Mouse (Mus musculus) midbrain, embryonic 12.5 days (tissue): ENCODE data around the gene Them4. TPM values are rescaled to one million over a fixed set of nuclear protein-coding genes. Genes with fewer than 3 reads are reported as not detected.
A peak's percentile ranks its signal among the peaks of the same experiment; 100 is the strongest.
"Not testable (repeated sequence)": the region's sequence is repeated elsewhere in the genome, so short reads cannot be mapped to it uniquely, and the experiment has no call there.

Experiments used
- ATAC-seq: fragments of 200-750 bp; cut with Nextera tagmentation; 2 replicates; pipeline ENCODE4 v1.8.0; 2017; ENCODE audit warnings: low read depth, moderate TSS enrichment, moderate library complexity; ENCODE audit not compliant: low FRiP score
- H3K27ac ChIP-seq: fragments of 300-500 bp; sonication (generic); replicated peaks from 2 replicates; pipeline ENCODE4 v1.5.1; 2016; ENCODE audit warnings: mild to moderate bottlenecking
- H3K27me3 ChIP-seq: fragments of 300-500 bp; sonication (generic); 2 replicates; pipeline ENCODE4 v1.6.1; 2016; ENCODE audit warnings: mild to moderate bottlenecking
- H3K36me3 ChIP-seq: fragments of 300-500 bp; sonication (generic); 2 replicates; pipeline ENCODE4 v1.6.1; 2016
- H3K4me1 ChIP-seq: fragments of 300-500 bp; sonication (generic); 2 replicates; pipeline ENCODE4 v1.6.1; 2016
- H3K4me2 ChIP-seq: fragments of 300-500 bp; sonication (generic); replicated peaks from 2 replicates; pipeline ENCODE4 v1.6.1; 2016; ENCODE audit warnings: mild to moderate bottlenecking, moderate library complexity
- H3K4me3 ChIP-seq: fragments of 300-500 bp; sonication (generic); 2 replicates; pipeline ENCODE4 v1.5.1; 2016; ENCODE audit warnings: mild to moderate bottlenecking
- H3K9ac ChIP-seq: fragments of 300-500 bp; sonication (generic); replicated peaks from 2 replicates; pipeline ENCODE4 v1.6.1; 2016; ENCODE audit warnings: mild to moderate bottlenecking, moderate library complexity
- H3K9me3 ChIP-seq: fragments of 300-500 bp; sonication (generic); 2 replicates; pipeline ENCODE4 v1.6.1; 2016; ENCODE audit warnings: mild to moderate bottlenecking
- WGBS: fragments of 180-500 bp; shearing (Covaris S2); methylation state at CpG from one replicate; pipeline ENCODE4 v1.1.7; 2016; 5-methylcytosine and 5-hydroxymethylcytosine counted together
- polyA plus RNA-seq: library from polyadenylated mRNA; unstranded; fragments of >200 nt; fragmentation: Nextera tagmentation; extraction: Ambion mirVana; gene quantifications from 2 replicates; pipeline ENCODE4 v1.2.1, GENCODE M21; 2016

Them4 gene
- polyA plus RNA-seq = 12.8 and 13.3 TPM in 2 replicates

DNA sequence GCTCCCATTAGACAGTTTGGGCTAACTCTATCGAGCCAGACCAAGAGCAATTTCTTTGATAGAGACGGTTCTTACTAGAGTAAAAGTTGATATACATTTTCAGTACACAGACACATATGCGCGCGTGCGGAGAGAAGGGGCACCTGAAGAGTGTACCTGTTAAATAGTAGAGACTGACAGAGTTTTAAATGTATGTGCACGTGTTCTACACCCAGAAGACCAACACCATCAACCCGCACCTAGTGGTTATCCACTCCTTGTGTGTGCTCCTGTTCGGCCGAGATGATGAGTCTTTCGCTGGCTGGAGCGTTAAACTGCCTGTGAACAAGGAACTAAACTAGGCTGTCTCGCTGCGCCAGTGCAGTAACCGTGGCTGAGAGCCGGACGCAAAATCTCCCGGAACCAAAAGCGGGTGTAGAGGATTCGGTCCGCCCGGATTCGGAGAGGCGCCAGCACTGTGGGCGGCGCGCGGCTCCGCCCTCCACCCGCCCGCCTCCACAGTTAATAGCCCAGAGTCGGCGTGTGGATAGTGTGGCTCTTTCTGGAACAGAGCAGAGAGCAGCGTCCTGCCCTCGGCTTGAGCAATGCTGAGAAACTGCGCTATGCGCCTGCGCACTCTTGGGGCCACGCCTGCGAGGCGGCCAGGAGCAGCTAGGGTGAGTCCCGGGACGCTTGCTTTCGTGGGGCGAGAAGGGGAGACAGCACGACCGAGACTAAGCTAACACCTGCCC is at the start of gene Them4:
Gene Them4 (plus strand): TSS at position 457 of the 731 bp plus-strand sequence.
- Histone ChIP-seq H3K36me3 (no peaks in the 10 kb centered on the region), H3K4me1 (peaks cover 13% of the 10 kb centered on the region), H3K4me2 (peak within 1 kb of the TSS; percentile 72), H3K9me3 (no peaks in the 10 kb centered on the region), H3K9ac (peak within 1 kb of the TSS; percentile 75), H3K4me3 (peak within 1 kb of the TSS; percentile 60), H3K27me3 (no peaks in the 10 kb centered on the region; the same call in 1 of the 2 replicates), H3K27ac (peak within 1 kb of the TSS; percentile 77)
- peak; percentile 98 for ATAC-seq
- 1% methylated on average over 47 of the region's 47 CpGs for WGBS

- Histone ChIP-seq H3K9ac (no peak overlapping the region), H3K9me3 (no peaks in the 10 kb centered on the region), H3K4me3 (no peak overlapping the region), H3K4me1 (no peaks in the 10 kb centered on the region), H3K27me3 (no peaks in the 10 kb centered on the region), H3K4me2 (no peak overlapping the region), H3K27ac (no peak overlapping the region), H3K36me3 (no peaks in the 10 kb centered on the region)
- peak; percentile 70 for ATAC-seq
- WGBS = 48% methylated on average over 6 of the region's 6 CpGs
Measured at GRCm38 (mm10) chr3:94260598-94260997, 49.3 kb upstream of the Them4 start.

- H3K4me2 ChIP-seq, H3K9me3 ChIP-seq, H3K36me3 ChIP-seq, H3K27ac ChIP-seq, H3K4me1 ChIP-seq, ATAC-seq, H3K9ac ChIP-seq, H3K4me3 ChIP-seq, H3K27me3 ChIP-seq: not testable (repeated sequence)
- WGBS = 94% methylated on average over 1 of the region's 1 CpGs
Measured at GRCm38 (mm10) chr3:94263736-94264135, 46.2 kb upstream of the Them4 start, which contains the start of gene Gm4778. Gene Gm4778, plus strand, starts transcription at chr3:94264036.

- no peaks in the 10 kb centered on the region for H3K36me3 ChIP-seq
- 91% methylated on average over 11 of the region's 11 CpGs for WGBS
- H3K4me2 ChIP-seq = no peak overlapping the region
- no peaks in the 10 kb centered on the region for H3K9me3 ChIP-seq
- H3K4me3 ChIP-seq = no peak overlapping the region
- H3K27me3 ChIP-seq = no peaks in the 10 kb centered on the region
- H3K27ac ChIP-seq = no peak overlapping the region
- no peaks in the 10 kb centered on the region for H3K4me1 ChIP-seq
- ATAC-seq = no peak
- H3K9ac ChIP-seq = no peak overlapping the region
Measured at GRCm38 (mm10) chr3:94275991-94276390, 33.9 kb upstream of the Them4 start.

DNA sequence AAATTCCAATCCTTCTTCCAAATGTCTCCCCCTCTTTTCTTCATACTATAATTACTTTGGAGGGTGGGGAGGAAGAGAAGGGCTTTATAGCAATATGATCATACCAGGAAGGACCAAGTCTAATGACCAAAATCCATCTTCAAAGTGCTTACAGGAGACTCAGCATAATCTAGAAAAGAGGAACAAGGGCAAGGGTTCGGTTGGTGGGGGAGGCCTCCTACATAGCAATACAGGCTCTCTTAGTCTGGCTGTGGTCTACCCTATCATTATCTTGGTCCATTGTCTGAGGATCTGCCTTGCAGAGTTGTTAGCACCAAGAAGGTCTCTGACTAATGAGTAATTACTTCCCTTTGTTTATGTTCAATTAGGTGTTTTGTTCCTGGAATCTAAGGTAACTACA is 4.4 kb upstream of the Them4 start:
- WGBS = 71% methylated on average over 1 of the region's 1 CpGs
- no peak overlapping the region for H3K4me3 ChIP-seq
- peaks cover 6% of the 10 kb centered on the region; the same call in 1 of the 2 replicates for H3K4me1 ChIP-seq

DNA sequence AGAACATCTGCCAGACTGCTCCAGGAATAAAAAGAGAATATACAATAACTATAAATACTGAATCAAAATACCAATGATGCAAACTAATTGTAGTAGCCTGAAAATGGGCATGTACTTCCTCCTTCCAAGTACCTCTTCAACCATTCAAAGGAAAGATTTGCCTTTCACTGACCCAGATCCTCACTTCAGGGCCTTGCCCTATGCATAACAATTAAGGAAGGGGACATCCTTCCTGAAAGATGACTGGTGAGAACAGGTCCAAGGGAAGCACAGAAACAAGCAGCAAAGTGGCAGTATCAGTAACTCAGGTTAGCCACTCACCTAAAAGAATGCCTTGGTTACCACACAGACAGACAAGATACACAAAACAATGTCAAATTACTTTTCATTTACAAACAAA is 2.9 kb upstream of the Them4 start:
- H3K27me3 ChIP-seq = no peaks in the 10 kb centered on the region; the same call in 1 of the 2 replicates
- no peak for ATAC-seq

More for the DNA sequence above, 4.4 kb upstream of the Them4 start:
- Histone ChIP-seq H3K9ac (no peak overlapping the region), H3K27ac (no peak overlapping the region), H3K36me3 (no peaks in the 10 kb centered on the region), H3K27me3 (no peaks in the 10 kb centered on the region; the same call in 1 of the 2 replicates), H3K9me3 (no peaks in the 10 kb centered on the region), H3K4me2 (no peak overlapping the region)
- no peak for ATAC-seq

GRCm38 (mm10) chr3:94310491-94310890 is 602 bp downstream of the Them4 start:
- Histone ChIP-seq H3K36me3 (no peaks in the 10 kb centered on the region), H3K9ac (peak overlapping the region; percentile 75), H3K4me1 (peaks cover 13% of the 10 kb centered on the region), H3K27me3 (no peaks in the 10 kb centered on the region; the same call in 1 of the 2 replicates), H3K27ac (peak overlapping the region; percentile 77), H3K4me2 (peak overlapping the region; percentile 72), H3K4me3 (peak overlapping the region; percentile 60), H3K9me3 (no peaks in the 10 kb centered on the region)
- ATAC-seq = no peak
- WGBS = 49% methylated on average over 7 of the region's 7 CpGs

More for the DNA sequence above, 2.9 kb upstream of the Them4 start:
- peaks cover 13% of the 10 kb centered on the region for H3K4me1 ChIP-seq
- H3K27ac ChIP-seq = no peak overlapping the region
- no peaks in the 10 kb centered on the region for H3K36me3 ChIP-seq
- no peak overlapping the region for H3K4me2 ChIP-seq
- H3K4me3 ChIP-seq = no peak overlapping the region
- H3K9ac ChIP-seq = no peak overlapping the region
- H3K9me3 ChIP-seq = no peaks in the 10 kb centered on the region

- WGBS = 82% methylated on average over 6 of the region's 6 CpGs
- Histone ChIP-seq H3K4me1 (peaks cover 13% of the 10 kb centered on the region), H3K9ac (peak overlapping the region; percentile 75), H3K4me3 (peak overlapping the region; percentile 60), H3K36me3 (no peaks in the 10 kb centered on the region), H3K4me2 (peak overlapping the region; percentile 72), H3K27me3 (no peaks in the 10 kb centered on the region; the same call in 1 of the 2 replicates), H3K9me3 (no peaks in the 10 kb centered on the region), H3K27ac (no peak overlapping the region)
- ATAC-seq = no peak
Measured at GRCm38 (mm10) chr3:94310911-94311310, 1.0 kb downstream of the Them4 start.

DNA sequence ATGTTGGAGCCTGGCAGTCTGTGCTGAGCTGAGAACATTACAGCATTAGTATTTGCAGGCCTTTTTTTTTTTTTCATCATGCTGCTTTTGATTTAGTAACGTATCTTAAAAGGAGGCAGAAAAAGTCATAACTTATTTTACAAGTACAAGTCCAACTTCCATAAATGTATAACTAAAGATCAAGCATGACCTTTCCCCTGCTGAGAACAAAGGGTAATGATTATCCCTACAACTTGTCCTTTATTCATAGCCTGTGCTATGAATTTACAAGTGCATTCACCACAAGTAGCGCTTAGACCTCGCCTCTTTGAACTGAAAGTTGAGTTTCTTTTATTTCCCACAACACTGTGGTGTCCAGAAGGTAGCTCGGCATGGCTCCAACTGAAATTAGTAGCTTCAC is 1.5 kb downstream of the Them4 start:
- Histone ChIP-seq H3K4me2 (no peak overlapping the region), H3K36me3 (no peaks in the 10 kb centered on the region), H3K27ac (no peak overlapping the region), H3K9ac (no peak overlapping the region), H3K27me3 (no peaks in the 10 kb centered on the region; the same call in 1 of the 2 replicates), H3K4me1 (peaks cover 13% of the 10 kb centered on the region), H3K9me3 (no peaks in the 10 kb centered on the region), H3K4me3 (no peak overlapping the region)
- ATAC-seq = no peak
- WGBS = 87% methylated on average over 4 of the region's 4 CpGs

DNA sequence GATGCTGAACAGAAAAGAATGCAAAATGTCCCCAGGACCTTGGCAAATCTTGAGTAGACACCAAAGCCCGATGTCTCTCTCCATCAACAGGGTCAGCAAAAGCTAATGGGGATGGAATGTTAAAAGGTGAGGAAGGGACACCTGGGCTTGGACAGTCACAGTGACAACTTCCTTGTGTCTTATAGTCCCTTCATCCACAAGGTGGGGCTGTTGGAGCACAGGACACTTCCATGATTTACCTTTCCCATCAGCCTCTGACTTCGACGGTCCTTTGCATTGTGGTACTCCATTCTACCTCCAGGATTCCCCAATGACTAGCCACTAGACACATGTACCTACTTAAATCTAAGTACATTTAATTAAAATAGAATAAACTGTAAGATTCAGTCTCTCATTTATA is 18.8 kb downstream of the Them4 start:
- Histone ChIP-seq H3K4me3 (no peak overlapping the region), H3K27me3 (no peaks in the 10 kb centered on the region), H3K36me3 (no peaks in the 10 kb centered on the region), H3K9ac (no peak overlapping the region), H3K9me3 (no peaks in the 10 kb centered on the region), H3K4me1 (no peaks in the 10 kb centered on the region), H3K27ac (no peak overlapping the region), H3K4me2 (no peak overlapping the region)
- 66% methylated on average over 3 of the region's 3 CpGs for WGBS
- no peak for ATAC-seq

DNA sequence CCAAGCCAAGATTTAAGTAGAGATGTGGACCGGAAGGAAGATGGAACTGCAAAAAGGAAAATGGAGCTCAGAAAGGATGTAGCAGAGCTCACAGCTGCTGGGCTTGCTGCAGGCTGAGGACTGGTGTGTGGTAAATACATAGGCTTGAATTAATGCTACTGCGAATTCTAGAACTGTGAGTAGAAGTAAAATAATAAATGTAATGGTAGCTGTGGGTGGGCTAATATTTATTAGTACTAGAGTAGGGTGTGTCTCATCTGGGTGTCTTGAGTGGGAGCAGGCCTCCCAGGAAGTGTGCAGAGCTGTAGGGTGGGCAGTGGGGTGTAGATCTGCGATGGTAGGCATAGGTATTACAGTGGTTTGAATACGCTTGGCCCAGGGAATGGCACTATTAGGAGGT is 24.6 kb downstream of the Them4 start:
- Histone ChIP-seq H3K27ac (no peak overlapping the region), H3K4me1 (no peaks in the 10 kb centered on the region), H3K9me3 (no peaks in the 10 kb centered on the region), H3K4me2 (no peak overlapping the region), H3K36me3 (no peaks in the 10 kb centered on the region), H3K27me3 (no peaks in the 10 kb centered on the region), H3K4me3 (no peak overlapping the region), H3K9ac (no peak overlapping the region)
- no peak for ATAC-seq
- 88% methylated on average over 4 of the region's 4 CpGs for WGBS

DNA sequence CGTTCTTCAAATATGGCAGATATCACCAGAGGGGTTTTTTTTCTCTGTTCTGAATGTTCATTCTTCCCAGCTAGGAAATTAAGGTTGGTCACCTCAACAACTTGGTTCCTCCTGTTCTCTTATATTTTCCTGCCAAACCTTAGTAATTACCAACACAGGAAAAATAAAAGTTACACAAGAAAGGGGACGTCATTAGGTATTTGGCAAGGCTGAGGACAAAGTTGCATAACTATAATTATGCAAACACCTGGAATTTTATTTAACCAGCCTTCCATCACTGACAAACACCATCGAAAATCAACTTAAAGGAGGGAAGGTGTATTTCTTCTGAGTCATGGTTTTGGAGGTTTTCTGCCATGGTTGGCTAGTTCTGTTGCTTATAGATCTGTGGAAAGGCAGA is 28.6 kb downstream of the Them4 start:
- ATAC-seq = no peak
- Histone ChIP-seq H3K27ac (no peak overlapping the region), H3K9ac (no peak overlapping the region), H3K4me2 (no peak overlapping the region), H3K27me3 (no peaks in the 10 kb centered on the region), H3K36me3 (no peaks in the 10 kb centered on the region), H3K4me1 (no peaks in the 10 kb centered on the region), H3K4me3 (no peak overlapping the region), H3K9me3 (no peaks in the 10 kb centered on the region)
- WGBS = 85% methylated on average over 3 of the region's 3 CpGs
